Mouse (Mus musculus) cerebellum, adult 9-10 months (tissue): ENCODE data around the gene Rnf181.

Experiments used
- DNase-seq: peaks from one replicate; pipeline ENCODE4 v3.0.0; 2022

The Rnf181 gene

DNA sequence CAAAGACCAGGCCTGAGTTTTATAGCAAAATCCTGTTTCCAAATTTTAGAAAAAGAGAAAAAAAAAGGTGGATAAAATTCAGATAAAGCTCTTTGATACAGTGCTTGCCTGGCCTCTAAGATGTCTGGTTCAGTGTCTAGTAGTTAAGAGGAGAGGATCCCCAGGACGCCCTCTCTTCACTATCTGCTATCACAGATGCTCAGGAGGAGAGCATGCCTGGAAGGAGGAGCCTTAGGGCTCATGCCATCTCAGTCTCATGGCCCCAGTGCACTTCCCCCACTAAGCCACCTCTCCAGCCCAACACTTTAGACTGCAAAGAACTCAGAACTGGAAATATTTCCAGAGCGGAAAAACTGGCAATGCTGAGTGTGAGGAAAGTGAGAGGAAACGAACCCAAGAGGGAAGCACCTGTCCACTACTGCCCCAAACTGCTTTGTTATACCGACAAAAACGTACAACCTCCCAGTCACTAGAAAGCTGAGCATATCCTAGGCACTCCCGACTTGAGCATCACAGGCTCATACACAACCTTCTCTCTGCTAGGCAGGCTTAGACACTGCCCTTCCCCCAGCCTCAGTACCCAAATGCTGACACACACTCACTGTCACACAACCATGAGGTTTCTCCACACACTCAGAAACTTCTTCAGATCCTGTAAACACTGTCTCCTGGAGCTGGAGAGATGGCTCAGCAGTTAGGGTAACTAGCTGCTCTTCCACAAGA, 42.8 kb downstream of the Rnf181 start:
- DNase-seq: no peak

DNA sequence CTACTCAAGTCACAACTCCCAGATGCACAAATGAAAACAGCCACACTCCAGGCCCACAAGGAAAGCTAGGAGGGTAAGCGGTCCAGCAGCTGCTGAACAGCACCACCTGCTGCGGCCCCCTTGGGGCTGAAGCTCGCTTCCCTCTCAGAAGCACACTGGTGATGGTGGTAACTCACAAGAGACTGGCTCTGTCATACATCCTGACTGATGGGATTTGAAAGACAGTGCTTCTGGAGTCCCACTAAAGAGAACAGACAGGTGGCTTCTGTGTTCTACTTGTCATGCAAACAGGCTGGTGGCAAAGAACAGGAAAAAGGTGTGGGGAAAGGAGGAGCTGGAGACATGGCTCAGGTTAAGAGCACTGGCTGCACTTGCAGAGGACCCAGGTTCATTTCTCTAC, 43.8 kb downstream of the Rnf181 start:
- no peak for DNase-seq

DNA sequence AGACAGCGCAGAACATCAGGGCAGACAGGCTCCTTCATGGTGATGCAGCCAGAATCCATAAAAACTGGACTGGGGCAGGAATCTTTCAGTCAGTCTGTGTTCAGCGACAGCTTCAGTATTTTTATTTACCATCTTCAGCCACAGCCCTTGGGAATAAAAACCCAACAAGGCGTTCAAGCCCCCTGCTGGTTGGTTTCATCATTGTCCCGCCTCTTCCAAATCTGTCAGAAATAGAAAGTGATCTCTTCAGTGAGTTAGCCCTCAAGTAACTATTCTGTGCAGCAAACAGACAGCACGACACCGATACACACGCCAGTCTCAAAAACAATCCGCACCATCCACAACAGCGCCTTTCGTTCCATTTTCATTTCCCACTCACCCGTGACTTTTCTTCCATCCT, 47.7 kb downstream of the Rnf181 start:
- no peak for DNase-seq

DNA sequence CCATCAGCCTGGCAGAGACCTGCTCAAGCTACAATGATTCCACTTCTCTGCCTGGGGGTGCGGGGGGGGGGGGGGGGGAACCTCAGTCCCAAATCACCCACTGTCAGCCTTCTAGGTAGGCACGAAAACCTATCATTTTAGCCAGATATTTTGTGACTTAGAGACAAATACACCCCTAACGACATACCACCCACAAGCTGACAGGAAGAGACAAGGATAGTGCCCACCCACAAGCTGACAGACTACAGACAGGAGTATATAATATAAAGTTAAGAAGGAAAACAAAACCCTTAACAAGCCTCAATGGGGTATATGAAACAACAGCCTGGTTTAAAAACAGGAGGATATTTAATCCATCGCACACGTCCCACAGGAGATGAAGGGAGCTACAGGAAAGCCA, 48.3 kb downstream of the Rnf181 start:
- no peak for DNase-seq

DNA sequence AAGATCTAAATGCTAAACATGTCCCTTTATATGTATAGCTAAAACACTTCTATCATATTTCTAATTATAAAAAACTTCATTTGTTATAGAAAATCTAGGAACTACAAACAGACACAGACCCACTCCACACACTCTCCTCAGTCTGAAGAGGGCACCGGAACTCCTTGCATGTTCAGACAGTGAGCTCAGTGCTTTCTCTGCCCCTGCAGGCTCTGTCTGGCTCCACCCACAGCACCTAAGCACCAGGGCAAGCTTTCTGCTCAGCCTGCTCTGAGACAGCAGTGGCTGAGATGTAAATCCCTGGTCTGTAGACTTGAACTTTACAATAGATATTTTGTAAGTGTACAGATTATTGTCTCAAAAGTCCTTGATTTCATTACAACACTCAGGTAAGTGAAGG, 50.7 kb downstream of the Rnf181 start:
- no peak for DNase-seq

DNA sequence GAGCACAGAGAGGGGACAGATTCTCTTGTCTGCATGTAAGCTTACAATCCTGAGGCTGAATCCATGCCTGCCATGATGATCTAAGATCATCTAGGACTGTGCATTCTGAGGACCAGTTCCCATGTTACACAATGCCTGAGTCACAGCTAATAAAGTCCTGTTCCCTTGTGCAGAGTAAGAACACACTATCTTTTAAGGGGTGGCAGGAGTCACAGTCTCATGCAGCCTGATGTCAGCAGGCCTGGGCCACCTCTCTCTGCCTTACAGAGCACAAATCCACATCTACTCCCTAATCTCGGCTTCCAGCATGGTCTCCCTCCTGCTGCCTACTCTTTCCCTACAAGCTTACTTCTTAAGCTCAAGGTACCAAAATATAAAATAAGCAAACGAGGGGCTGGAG, 51.4 kb downstream of the Rnf181 start:
- DNase-seq: no peak

DNA sequence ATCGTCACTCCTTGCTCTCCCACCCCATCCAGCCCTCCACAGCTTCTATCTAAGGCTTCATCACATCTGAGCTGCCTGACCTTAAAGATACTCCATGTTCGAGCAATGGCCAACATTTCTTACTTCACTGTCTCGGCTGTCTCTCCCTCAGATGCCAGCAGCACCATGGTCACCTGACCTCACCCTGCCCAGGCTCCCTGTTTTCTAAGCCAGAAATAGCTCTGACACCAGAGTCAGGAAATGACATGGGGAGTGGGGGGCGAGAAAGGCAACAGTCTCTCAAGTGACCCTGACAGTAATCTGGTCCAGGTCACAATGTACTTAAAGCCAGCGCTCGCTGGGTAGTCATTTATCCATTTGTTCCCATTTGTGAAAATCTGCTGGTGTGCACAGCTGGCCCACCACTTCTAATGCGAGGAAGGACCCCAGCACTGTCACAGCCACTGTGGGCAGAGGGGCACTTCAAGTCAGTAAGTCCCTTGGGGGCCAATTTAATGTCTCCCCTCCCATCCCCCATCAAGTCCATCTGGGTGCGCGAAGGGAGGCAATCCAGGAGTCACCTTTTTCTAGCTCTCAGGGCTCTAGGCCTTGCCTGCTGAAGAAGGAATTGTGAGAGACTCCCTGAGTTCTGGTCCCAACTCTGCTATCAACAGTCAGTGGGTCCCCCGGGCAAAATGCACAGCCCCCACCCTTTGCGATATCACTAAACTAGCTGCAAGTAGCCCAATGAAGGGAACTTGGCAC, 53.5 kb downstream of the Rnf181 start:
- DNase-seq: no peak

DNA sequence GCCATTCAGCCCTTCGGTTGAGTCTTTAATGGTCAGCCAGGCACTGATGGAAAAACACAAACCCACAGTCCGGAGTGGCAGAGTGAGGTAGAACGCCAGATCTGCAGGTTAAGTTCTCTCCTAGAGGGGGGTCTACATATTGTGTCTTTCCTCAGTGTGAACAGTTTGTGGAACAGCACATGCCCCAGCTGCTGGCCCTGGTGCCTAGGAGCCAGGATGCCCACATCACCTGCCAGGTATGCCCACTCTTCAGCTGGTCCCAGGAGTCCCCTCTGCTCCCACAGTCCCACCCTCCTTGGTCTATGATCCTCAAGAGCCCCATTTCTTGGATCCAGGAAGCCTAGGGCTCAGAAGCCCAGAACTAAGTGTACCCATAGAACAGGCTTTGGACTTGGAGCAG, 54.6 kb downstream of the Rnf181 start:
- DNase-seq: no peak
